Mouse (Mus musculus) forebrain, embryonic 13.5 days (tissue): ENCODE results near the gene Engase. TPM values are rescaled to one million over a fixed set of nuclear protein-coding genes. Genes with fewer than 3 reads are reported as not detected.
A peak's percentile ranks its signal among the peaks of the same experiment; 100 is the strongest.

Source experiments
- ATAC-seq: fragments of 200-750 bp; cut with Nextera tagmentation; 2 replicates; pipeline ENCODE4 v1.8.0; 2017
- H3K27ac ChIP-seq: fragments of 300-500 bp; sonication (generic); 2 replicates; pipeline ENCODE4 v1.5.1; 2015; ENCODE audit warnings: inconsistent platforms, mild to moderate bottlenecking, moderate library complexity
- H3K27me3 ChIP-seq: fragments of 300-500 bp; sonication (generic); 2 replicates; pipeline ENCODE4 v1.6.1; 2015; ENCODE audit warnings: mild to moderate bottlenecking, inconsistent platforms
- H3K36me3 ChIP-seq: fragments of 300-500 bp; sonication (generic); 2 replicates; pipeline ENCODE4 v1.6.1; 2015; ENCODE audit warnings: mild to moderate bottlenecking, inconsistent platforms; ENCODE audit not compliant: poor library complexity, severe bottlenecking
- H3K4me1 ChIP-seq: fragments of 300-500 bp; sonication (generic); 2 replicates; pipeline ENCODE4 v1.6.1; 2015; ENCODE audit warnings: inconsistent platforms
- H3K4me2 ChIP-seq: fragments of 300-500 bp; sonication (generic); 2 replicates; pipeline ENCODE4 v1.6.1; 2015; ENCODE audit warnings: inconsistent platforms, mild to moderate bottlenecking, moderate library complexity
- H3K4me3 ChIP-seq: fragments of 300-500 bp; sonication (generic); 2 replicates; pipeline ENCODE4 v1.5.1; 2015; ENCODE audit warnings: mild to moderate bottlenecking, inconsistent platforms
- H3K9ac ChIP-seq: fragments of 300-500 bp; sonication (generic); 2 replicates; pipeline ENCODE4 v1.6.1; 2015; ENCODE audit warnings: mild to moderate bottlenecking, inconsistent platforms
- H3K9me3 ChIP-seq: fragments of 300-500 bp; sonication (generic); replicated peaks from 2 replicates; pipeline ENCODE4 v1.6.1; 2016; ENCODE audit warnings: inconsistent platforms
- WGBS: fragments of 180-500 bp; shearing (Covaris S2); methylation state at CpG from one replicate; pipeline ENCODE4 v1.1.7; 2015; 5-methylcytosine and 5-hydroxymethylcytosine counted together
- polyA plus RNA-seq: library from polyadenylated mRNA; unstranded; fragments of >200 nt; fragmentation: Nextera tagmentation; extraction: Ambion mirVana; gene quantifications from 2 replicates; pipeline ENCODE4 v1.2.1, GENCODE M21; 2015

The Engase gene
- polyA plus RNA-seq, 1 experiment from 2014 or later, result 5.6 TPM

DNA sequence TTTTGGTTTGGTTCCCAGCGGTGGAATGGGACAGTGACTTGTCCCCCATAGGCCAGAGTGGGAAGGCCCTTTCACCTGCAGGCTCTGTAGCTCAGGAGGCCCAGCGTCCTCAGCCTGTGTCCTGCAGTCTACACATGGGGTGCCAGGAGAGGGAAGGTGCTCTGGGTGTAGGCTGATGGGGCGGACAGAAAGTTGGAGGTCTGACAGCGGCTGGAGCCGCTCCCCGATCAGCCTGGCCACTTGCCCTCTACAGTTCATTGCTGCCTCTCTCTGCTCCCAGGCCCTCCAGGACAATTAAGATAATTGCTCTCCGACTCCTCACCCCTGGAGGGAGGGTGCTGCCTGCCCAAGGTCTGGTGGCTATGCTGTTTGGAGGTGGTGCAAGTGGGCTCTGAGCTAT lies 42.1 kb downstream of the Engase start:
- H3K9ac ChIP-seq, result no peak overlapping the region
- no peak for ATAC-seq
- no peak overlapping the region for H3K27ac ChIP-seq
- H3K9me3 ChIP-seq, result no peaks in the 10 kb centered on the region
- H3K36me3 ChIP-seq, result no peaks in the 10 kb centered on the region
- peaks cover 4% of the 10 kb centered on the region; the same call in 1 of the 2 replicates for H3K4me1 ChIP-seq
- 79% methylated on average over 7 of the region's 7 CpGs for WGBS
- no peaks in the 10 kb centered on the region; the same call in 1 of the 2 replicates for H3K27me3 ChIP-seq
- no peak overlapping the region for H3K4me3 ChIP-seq
- no peak overlapping the region for H3K4me2 ChIP-seq

GRCm38 (mm10) chr11:118520251-118520650 lies 43.6 kb downstream of the Engase start:
- Histone ChIP-seq H3K4me2 (no peak overlapping the region), H3K36me3 (no peaks in the 10 kb centered on the region), H3K27ac (no peak overlapping the region), H3K4me3 (no peak overlapping the region), H3K9me3 (no peaks in the 10 kb centered on the region), H3K27me3 (no peaks in the 10 kb centered on the region; the same call in 1 of the 2 replicates), H3K9ac (no peak overlapping the region), H3K4me1 (peaks cover 10% of the 10 kb centered on the region)
- 59% methylated on average over 5 of the region's 5 CpGs for WGBS
- ATAC-seq, result no peak

DNA sequence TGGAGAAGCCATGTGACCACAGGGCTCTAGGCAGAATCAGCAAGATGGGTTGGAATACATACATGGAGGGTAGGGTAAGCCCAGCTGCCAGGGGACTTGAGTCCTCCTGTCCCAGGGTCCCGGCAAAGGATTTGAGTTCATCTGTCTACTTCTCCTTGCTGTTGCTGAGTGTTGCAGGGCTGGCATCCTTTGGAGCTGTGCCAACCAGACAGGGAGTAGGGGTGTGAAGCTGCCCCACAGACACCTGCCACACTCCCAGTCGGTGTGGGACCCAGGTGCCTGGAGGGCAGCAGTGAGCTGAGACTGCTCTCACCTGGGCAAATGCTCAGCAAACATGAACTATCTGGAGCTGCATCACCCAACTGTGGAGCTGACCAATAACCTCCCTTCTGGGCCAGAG lies 44.3 kb downstream of the Engase start:
- H3K9me3 ChIP-seq, result no peaks in the 10 kb centered on the region
- no peak overlapping the region for H3K27ac ChIP-seq
- no peak overlapping the region for H3K9ac ChIP-seq
- 87% methylated on average over 2 of the region's 2 CpGs for WGBS
- no peak overlapping the region for H3K4me3 ChIP-seq
- H3K4me1 ChIP-seq, result peaks cover 12% of the 10 kb centered on the region
- no peak overlapping the region for H3K4me2 ChIP-seq
- no peak for ATAC-seq
- H3K36me3 ChIP-seq, result no peaks in the 10 kb centered on the region
- no peaks in the 10 kb centered on the region; the same call in 1 of the 2 replicates for H3K27me3 ChIP-seq

GRCm38 (mm10) chr11:118523496-118524145 lies 47.0 kb downstream of the Engase start:
- no peak for ATAC-seq
- Histone ChIP-seq H3K4me2 (no peak overlapping the region), H3K27ac (no peak overlapping the region), H3K9me3 (no peaks in the 10 kb centered on the region), H3K4me3 (no peak overlapping the region), H3K9ac (no peak overlapping the region), H3K4me1 (peaks cover 12% of the 10 kb centered on the region), H3K36me3 (no peaks in the 10 kb centered on the region), H3K27me3 (peaks cover 3% of the 10 kb centered on the region; the same call in 1 of the 2 replicates)
- WGBS, result 80% methylated on average over 4 of the region's 4 CpGs

DNA sequence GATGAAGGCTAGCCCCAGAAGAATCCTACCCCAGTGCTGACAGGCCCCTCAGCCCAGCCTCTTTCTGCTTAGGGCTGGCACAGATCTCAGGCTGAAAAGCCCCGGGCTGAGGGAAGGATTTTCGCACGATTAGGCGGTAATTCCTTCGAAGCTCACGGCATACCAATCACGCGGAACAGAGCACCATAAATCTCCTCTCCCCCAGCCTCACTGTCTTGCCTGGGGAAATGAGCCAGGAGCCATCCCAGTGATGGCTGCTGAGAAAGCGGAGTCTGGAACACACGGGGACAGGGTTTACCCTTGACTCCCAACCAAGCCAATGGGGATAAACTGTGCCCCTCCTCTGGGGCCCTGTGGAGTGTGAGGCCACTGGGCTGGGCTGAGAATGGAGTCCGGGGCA lies 48.4 kb downstream of the Engase start:
- WGBS, result 46% methylated on average over 11 of the region's 11 CpGs
- no peak overlapping the region for H3K4me2 ChIP-seq
- no peak for ATAC-seq
- H3K9me3 ChIP-seq, result no peaks in the 10 kb centered on the region
- H3K4me3 ChIP-seq, result no peak overlapping the region
- H3K9ac ChIP-seq, result no peak overlapping the region
- peaks cover 12% of the 10 kb centered on the region; the same call in 1 of the 2 replicates for H3K27me3 ChIP-seq
- peaks cover 16% of the 10 kb centered on the region for H3K4me1 ChIP-seq
- H3K36me3 ChIP-seq, result no peaks in the 10 kb centered on the region
- no peak overlapping the region; the same call in 1 of the 2 replicates for H3K27ac ChIP-seq

DNA sequence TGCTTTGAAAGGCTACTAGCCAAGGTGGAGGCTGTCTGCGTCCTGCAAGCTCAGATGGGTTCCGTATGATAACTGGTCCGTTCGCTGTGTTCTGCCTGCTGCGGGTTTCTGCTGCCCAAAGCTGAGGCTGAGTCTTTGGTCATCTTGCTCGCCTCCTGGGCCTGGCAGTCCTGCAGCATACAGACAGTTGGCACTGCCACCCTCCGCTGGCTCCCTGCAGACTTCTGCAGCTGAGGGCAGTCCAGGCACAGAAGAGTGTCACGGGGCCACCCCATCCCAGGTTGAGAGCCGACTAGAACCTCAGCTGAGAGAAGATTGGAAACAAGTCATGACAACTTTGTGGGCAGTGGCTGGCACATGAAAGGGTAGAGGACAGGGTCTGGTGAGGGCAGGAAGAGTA lies 52.1 kb downstream of the Engase start:
- no peaks in the 10 kb centered on the region for H3K9me3 ChIP-seq
- H3K36me3 ChIP-seq, result no peaks in the 10 kb centered on the region
- H3K4me3 ChIP-seq, result no peak overlapping the region
- H3K27ac ChIP-seq, result no peak overlapping the region
- peaks cover 28% of the 10 kb centered on the region for H3K4me1 ChIP-seq
- peaks cover 17% of the 10 kb centered on the region; the same call in 1 of the 2 replicates for H3K27me3 ChIP-seq
- 93% methylated on average over 9 of the region's 9 CpGs for WGBS
- no peak for ATAC-seq
- H3K9ac ChIP-seq, result no peak overlapping the region
- H3K4me2 ChIP-seq, result no peak overlapping the region

- ATAC-seq, result peak; percentile 13; the same call in 1 of the 2 replicates
- H3K36me3 ChIP-seq, result no peaks in the 10 kb centered on the region
- H3K4me1 ChIP-seq, result peaks cover 25% of the 10 kb centered on the region
- H3K4me3 ChIP-seq, result no peak overlapping the region
- no peaks in the 10 kb centered on the region for H3K9me3 ChIP-seq
- peaks cover 19% of the 10 kb centered on the region; the same call in 1 of the 2 replicates for H3K27me3 ChIP-seq
- H3K27ac ChIP-seq, result peak overlapping the region; percentile 40
- WGBS, result 47% methylated on average over 8 of the region's 8 CpGs
- H3K9ac ChIP-seq, result no peak overlapping the region; the same call in 1 of the 2 replicates
- no peak overlapping the region for H3K4me2 ChIP-seq
Observed at GRCm38 (mm10) chr11:118530313-118530712, 53.7 kb downstream of the Engase start.

GRCm38 (mm10) chr11:118534382-118535092 lies 57.9 kb downstream of the Engase start:
- Histone ChIP-seq H3K27me3 (peaks cover 14% of the 10 kb centered on the region; the same call in 1 of the 2 replicates), H3K27ac (no peak overlapping the region), H3K36me3 (no peaks in the 10 kb centered on the region), H3K9me3 (no peaks in the 10 kb centered on the region), H3K9ac (no peak overlapping the region), H3K4me1 (peaks cover 37% of the 10 kb centered on the region), H3K4me3 (no peak overlapping the region), H3K4me2 (no peak overlapping the region)
- WGBS, result 31% methylated on average over 18 of the region's 18 CpGs
- ATAC-seq, result no peak

GRCm38 (mm10) chr11:118538008-118538407 lies 61.4 kb downstream of the Engase start:
- H3K9ac ChIP-seq, result no peak overlapping the region
- 64% methylated on average over 11 of the region's 11 CpGs for WGBS
- peaks cover 10% of the 10 kb centered on the region; the same call in 1 of the 2 replicates for H3K27me3 ChIP-seq
- H3K4me1 ChIP-seq, result peaks cover 24% of the 10 kb centered on the region
- no peak overlapping the region for H3K4me2 ChIP-seq
- no peak overlapping the region for H3K27ac ChIP-seq
- H3K4me3 ChIP-seq, result no peak overlapping the region
- ATAC-seq, result no peak
- H3K9me3 ChIP-seq, result no peaks in the 10 kb centered on the region
- no peaks in the 10 kb centered on the region for H3K36me3 ChIP-seq

Other genes starting within 250 kb of the Engase start
- 22.7 and 24.5 TPM in 2 replicates for gene Cyth1, start 228.2 kb upstream of the Engase start, polyA plus RNA-seq
- 14.1 and 16.9 TPM in 2 replicates for gene Usp36, start 186.6 kb upstream of the Engase start, polyA plus RNA-seq
- 0.13 and 0.31 TPM in 2 replicates for gene Cep295nl, start 134.3 kb upstream of the Engase start, polyA plus RNA-seq
- 36.0 and 38.8 TPM in 2 replicates for gene Timp2, start 121.1 kb upstream of the Engase start, polyA plus RNA-seq
- 1.1 and 1.3 TPM in 2 replicates for gene Lgals3bp, start 74.7 kb upstream of the Engase start, polyA plus RNA-seq
- gene Cant1, start 57.7 kb upstream of the Engase start, polyA plus RNA-seq, result 20.2 and 20.3 TPM in 2 replicates
- 1.6 and 2.0 TPM in 2 replicates for gene C1qtnf1, start 48.6 kb upstream of the Engase start, polyA plus RNA-seq